ENCODE assay signal across 7 mouse cellular contexts in the genomic region with DNA sequence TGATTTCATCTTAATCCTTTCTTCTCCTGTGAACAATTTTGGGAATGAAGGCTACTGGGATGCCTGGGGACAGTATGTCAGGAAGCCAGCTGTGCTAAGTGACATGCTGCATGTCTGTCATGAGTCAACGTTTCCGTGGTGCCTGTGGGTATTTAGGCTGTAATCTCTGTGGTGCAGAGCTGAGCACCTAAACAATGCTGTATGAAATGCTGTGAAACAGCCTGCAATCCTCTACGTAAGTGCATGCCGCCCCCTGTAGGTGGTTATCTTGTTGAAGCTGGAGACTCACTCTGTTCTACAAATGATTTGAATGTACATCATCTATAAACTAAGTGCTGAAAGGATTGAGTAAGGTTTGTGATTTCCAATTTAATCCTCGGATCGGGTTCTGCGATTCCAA. TPM values are rescaled to one million over a fixed set of nuclear protein-coding genes. Genes with fewer than 3 reads are reported as not detected.
A peak's percentile ranks its signal among the peaks of the same experiment; 100 is the strongest.
DNase-seq lines count a peak whose midpoint lies in the region; ATAC-seq and TF ChIP-seq lines count a peak whose summit lies in the region.

No protein-coding gene starts in this region.

- dilution Hi-C loops in CH12.LX (cut with MboI; ENCODE audit: extremely low pct_ligation_motif_present, extremely low pct_unique_long_range_greater_than_20kb, low sequenced_read_pairs): no loop called here

- H3ac ChIP-seq in C2C12 (ENCODE audit: control insufficient read depth, insufficient read length, low read depth): no peak overlapping the region

- TF ChIP-seq CTCF in C2C12 (IDR thresholded peaks at IDR 0.05; ENCODE audit: control insufficient read depth, insufficient read depth, insufficient read length): peak; percentile 1
- TF ChIP-seq CTCF in CH12.LX (conservative IDR thresholded peaks at IDR 0.05 in 1 of 2, IDR thresholded peaks at IDR 0.05 in 1 of 2; ENCODE audit: low read depth in 2 of 2, low read length in 2 of 2): peak; percentile 46 to 95

- H3K27ac ChIP-seq in CH12.LX (ENCODE audit: insufficient read depth, low read depth): no peak overlapping the region

- H3K79me3 ChIP-seq in C2C12 (ENCODE audit: low read depth): no peaks in the 10 kb centered on the region

- no peak for TF ChIP-seq POLR2A in CH12.LX (IDR thresholded peaks at IDR 0.05; ENCODE audit: low read depth, low read length)

- in situ Hi-C loops in CH12.LX (cut with MboI; ENCODE audit: low pct_ligation_motif_present, low pct_unique_long_range_greater_than_20kb, low sequenced_read_pairs): loop anchor here (5.0 to 10.0 kb wide), 2 partner anchors 191 to 259 kb away; no protein-coding TSS in a partner anchor

- H3K4me1 ChIP-seq in CH12.LX (ENCODE audit: control insufficient read depth in 1 of 2, insufficient read depth in 2 of 2): peaks cover 6% of the 10 kb centered on the region in 2 experiments; a peak in 3 of 4 replicates

- TF ChIP-seq EP300 in CH12.LX (IDR thresholded peaks at IDR 0.05; ENCODE audit: low read length): peak; percentile 55; the same call in 1 of the 2 replicates

- DNase-seq in CH12.LX (ENCODE audit: extremely low read depth): peak; percentile 84
- DNase-seq in c-Kit-positive CD71-positive TER-119-positive erythroid progenitor cells, embryonic 14.5 days (ENCODE audit: low spot score): peak; percentile 16
- DNase-seq in frontal cortex, postnatal 25 days (ENCODE audit: low spot score in 2 of 2): peak; percentile 54 to 61
- DNase-seq in layer of hippocampus, adult 8-10 months (ENCODE audit: low spot score in 2 of 2): peak; percentile 35 to 76
- DNase-seq in skeletal muscle tissue, adult 2 months (ENCODE audit: low read depth, low spot score): peak; percentile 6

- H3K79me2 ChIP-seq in C2C12 (ENCODE audit: control insufficient read depth, insufficient read depth) (no peaks in the 10 kb centered on the region), CH12.LX (replicated peaks; ENCODE audit: control insufficient read depth, extremely low read depth, insufficient read depth, poor library complexity, severe bottlenecking) (no peaks in the 10 kb centered on the region)

- H3K9me3 ChIP-seq in CH12.LX (replicated peaks; ENCODE audit: low read length): no peaks in the 10 kb centered on the region

- ATAC-seq in megakaryocyte, adult 5-6 weeks (ENCODE audit: poor library complexity, severe bottlenecking): peak; percentile 76

- H3K9ac ChIP-seq in CH12.LX (ENCODE audit: insufficient read depth, low read depth): no peak overlapping the region; the same call in 1 of the 2 replicates

- H3K4me3 ChIP-seq in C2C12 (ENCODE audit: insufficient read depth, poor library complexity, severe bottlenecking): no peak overlapping the region
- no peak overlapping the region for H3K4me3 ChIP-seq in CH12.LX (replicated peaks in 1 of 3; ENCODE audit: low read depth in 2 of 3, low read length in 2 of 3, poor library complexity in 1 of 3)

- H3K36me3 ChIP-seq in C2C12 (ENCODE audit: control insufficient read depth, insufficient read depth) (no peaks in the 10 kb centered on the region), CH12.LX (replicated peaks in 1 of 2; ENCODE audit: control insufficient read depth in 1 of 2, insufficient read depth in 1 of 2, low read length in 1 of 2) (no peaks in the 10 kb centered on the region)

- H3K27me3 ChIP-seq in C2C12 (ENCODE audit: control insufficient read depth, insufficient read depth, insufficient read length) (no peaks in the 10 kb centered on the region), CH12.LX (replicated peaks) (no peaks in the 10 kb centered on the region)

- no peak overlapping the region for H3K4me2 ChIP-seq in CH12.LX (ENCODE audit: insufficient read depth, low read depth, poor library complexity, severe bottlenecking)

- TF ChIP-seq RAD21 in CH12.LX (IDR thresholded peaks at IDR 0.05; ENCODE audit: low read depth, low read length): peak; percentile 99

TF ChIP-seq in C2C12, 6 proteins besides CTCF, POLR2A, EP300 and RAD21:
- no peak for TF ChIP-seq MAX (IDR thresholded peaks at IDR 0.05)
- no peak for TF ChIP-seq MYOG (IDR thresholded peaks at IDR 0.05; ENCODE audit: control insufficient read depth, extremely low read depth, insufficient read length)
- TF ChIP-seq FOSL1 (IDR thresholded peaks at IDR 0.05; ENCODE audit: insufficient read depth, low read length, poor library complexity, severe bottlenecking): no peak
- no peak for TF ChIP-seq USF1 (IDR thresholded peaks at IDR 0.05; ENCODE audit: low read depth)
- TF ChIP-seq MYOD1 (IDR thresholded peaks at IDR 0.05; ENCODE audit: control insufficient read depth, insufficient read length, low read depth): peak; percentile 27
- TF ChIP-seq CEBPB (IDR thresholded peaks at IDR 0.05; ENCODE audit: low read depth): no peak

TF ChIP-seq in CH12.LX, 34 proteins besides CTCF, POLR2A, EP300 and RAD21:
- TF ChIP-seq SIN3A (IDR thresholded peaks at IDR 0.05; ENCODE audit: low read length): 0 out of 2 replicates have a peak, but pooled peaks have one; percentile 54
- no peak for TF ChIP-seq UBTF (IDR thresholded peaks at IDR 0.05; ENCODE audit: low read depth, low read length)
- no peak for TF ChIP-seq TBP (conservative IDR thresholded peaks at IDR 0.05; ENCODE audit: low read depth, low read length)
- TF ChIP-seq MXI1 (IDR thresholded peaks at IDR 0.05; ENCODE audit: low read depth, low read length): no peak
- TF ChIP-seq ELF1 (IDR thresholded peaks at IDR 0.05; ENCODE audit: low read depth, low read length): no peak
- no peak for TF ChIP-seq CHD2 (IDR thresholded peaks at IDR 0.05; ENCODE audit: low read length)
- TF ChIP-seq MAX (IDR thresholded peaks at IDR 0.05; ENCODE audit: low read length): peak; percentile 64; the same call in 1 of the 2 replicates
- TF ChIP-seq POLR2AphosphoS2 (IDR thresholded peaks at IDR 0.05; ENCODE audit: low read depth, low read length): no peak
- no peak for TF ChIP-seq GABPA (IDR thresholded peaks at IDR 0.05; ENCODE audit: insufficient replicate concordance, low read depth, low read length)
- no peak for TF ChIP-seq ZNF384 (IDR thresholded peaks at IDR 0.05; ENCODE audit: low read depth, low read length)
- 0 out of 2 replicates have a peak, but pooled peaks have one; percentile 34 for TF ChIP-seq MAZ (IDR thresholded peaks at IDR 0.05; ENCODE audit: low read depth, low read length)
- TF ChIP-seq ETS1 (conservative IDR thresholded peaks at IDR 0.05; ENCODE audit: low read depth, low read length): peak; percentile 70
- no peak for TF ChIP-seq NRF1 (IDR thresholded peaks at IDR 0.05; ENCODE audit: low read depth, low read length)
- TF ChIP-seq ZC3H11A (IDR thresholded peaks at IDR 0.05; ENCODE audit: low read depth, low read length): peak; percentile 88
- TF ChIP-seq JUND (conservative IDR thresholded peaks at IDR 0.05; ENCODE audit: low read depth, low read length): peak; percentile 78
- no peak for TF ChIP-seq USF1 (IDR thresholded peaks at IDR 0.05; ENCODE audit: low read depth, low read length)
- 0 out of 2 replicates have a peak, but pooled peaks have one; percentile 14 for TF ChIP-seq MAFK (IDR thresholded peaks at IDR 0.05; ENCODE audit: insufficient replicate concordance, low read length)
- TF ChIP-seq RCOR1 (conservative IDR thresholded peaks at IDR 0.05; ENCODE audit: low read depth, low read length): no peak
- peak; percentile 98 for TF ChIP-seq SMC3 (IDR thresholded peaks at IDR 0.05; ENCODE audit: low read depth, low read length)
- TF ChIP-seq HCFC1 (IDR thresholded peaks at IDR 0.05; ENCODE audit: low read depth, low read length): no peak; the same call in 1 of the 2 replicates
- peak; percentile 58; the same call in 1 of the 2 replicates for TF ChIP-seq NELFE (IDR thresholded peaks at IDR 0.05; ENCODE audit: low read depth, low read length)
- no peak for TF ChIP-seq PAX5 (IDR thresholded peaks at IDR 0.05; ENCODE audit: low read length)
- peak; percentile 59; the same call in 1 of the 2 replicates for TF ChIP-seq BHLHE40 (IDR thresholded peaks at IDR 0.05; ENCODE audit: low read depth, low read length)
- TF ChIP-seq MYC (IDR thresholded peaks at IDR 0.05; ENCODE audit: low read depth, low read length): 0 out of 2 replicates have a peak, but pooled peaks have one; percentile 47
- no peak for TF ChIP-seq CHD1 (IDR thresholded peaks at IDR 0.05; ENCODE audit: low read depth, low read length)
- peak; percentile 47; the same call in 1 of the 2 replicates for TF ChIP-seq TCF12 (IDR thresholded peaks at IDR 0.05; ENCODE audit: low read depth, low read length)
- no peak for TF ChIP-seq KAT2A (IDR thresholded peaks at IDR 0.05; ENCODE audit: insufficient replicate concordance, low read length)
- peak; percentile 52; the same call in 1 of the 2 replicates for TF ChIP-seq IRF4 (IDR thresholded peaks at IDR 0.05; ENCODE audit: low read depth, low read length)
- TF ChIP-seq JUN (IDR thresholded peaks at IDR 0.05; ENCODE audit: insufficient read depth, low read depth, low read length): peak; percentile 58
- no peak for TF ChIP-seq USF2 (conservative IDR thresholded peaks at IDR 0.05; ENCODE audit: low read depth, low read length)
- TF ChIP-seq ZKSCAN1 (IDR thresholded peaks at IDR 0.05; ENCODE audit: borderline replicate concordance, low read depth, low read length): no peak
- 0 out of 2 replicates have a peak, but pooled peaks have one; percentile 62 for TF ChIP-seq E2F4 (IDR thresholded peaks at IDR 0.05; ENCODE audit: insufficient replicate concordance, low read depth, low read length)
- no peak for TF ChIP-seq MEF2A (IDR thresholded peaks at IDR 0.05; ENCODE audit: borderline replicate concordance, low read depth, low read length)
- TF ChIP-seq ZMIZ1 (IDR thresholded peaks at IDR 0.05; ENCODE audit: low read depth, low read length): no peak

RNA-seq across cellular contexts. Expression of gene Plekhm3, which starts 29.5 kb away (rescaled TPM):
- 2.3 TPM for polyA plus RNA-seq in C2C12 (2012; fragmentation: generic; extraction: Trizol)
- 14.1 and 14.6 TPM in 2 replicates for total RNA-seq in CH12.LX (2012; rRNA removed)
- 9.5 and 9.9 TPM in 2 replicates for total RNA-seq in CH12.LX (2014; rRNA removed)
- polyA plus RNA-seq in CH12.LX (2012; ENCODE audit: insufficient read length, low read depth): 11.3 and 13.0 TPM in 2 replicates
- 10 to 100 TPM; 37.1 to 46.7 (median 41.8) TPM for total RNA-seq in layer of hippocampus, adult 8-10 months (2022)
- total RNA-seq in megakaryocyte, adult 5-6 weeks (2015): 38.5 and 40.6 TPM in 2 replicates
- 26.4 and 39.1 TPM in 2 replicates for total RNA-seq in megakaryocyte, adult 5-6 weeks (2017)

RNA-seq across cellular contexts. Expression of gene Akr1cl, which starts 46.4 kb away (rescaled TPM):
- polyA plus RNA-seq in C2C12 (2012; fragmentation: generic; extraction: Trizol) (not detected), CH12.LX (2012; ENCODE audit: insufficient read length, low read depth) (not detected in 2 replicates)
- total RNA-seq in CH12.LX (2012; rRNA removed) (not detected in 2 replicates), CH12.LX (2014; rRNA removed) (not detected in 2 replicates)
- total RNA-seq in layer of hippocampus, adult 8-10 months (2022): under 1 TPM in 3 of 4 experiments, not detected in 1; 0.47 to 0.57 (median 0.54) TPM
- total RNA-seq in megakaryocyte, adult 5-6 weeks (2015): not detected in 2 replicates
- total RNA-seq in megakaryocyte, adult 5-6 weeks (2017): not detected in 2 replicates

Comparison
In these comparisons a context has a peak if more than half of its experiments do, and no peak if none do; other contexts are left out.
1. DNase-seq: peak in every context shown above with its lines; median percentile 84 in CH12.LX; 58 in frontal cortex, postnatal 25 days; 56 in layer of hippocampus, adult 8-10 months; 16 in c-Kit-positive CD71-positive TER-119-positive erythroid progenitor cells, embryonic 14.5 days; 6 in skeletal muscle tissue, adult 2 months.